Mouse (Mus musculus) C2C12 (cell line): ENCODE measurements around the gene Cpxm1.

Experiments
- CEBPB ChIP-seq: IDR thresholded peaks from one replicate; pipeline ENCODE4 v1.6.1; 2011; ENCODE audit warnings: low read depth, mild to moderate bottlenecking, control low read depth, moderate library complexity
- CTCF ChIP-seq: IDR thresholded peaks from one replicate; pipeline ENCODE4 v1.5.1; 2011; ENCODE audit not compliant: control insufficient read depth, insufficient read depth, insufficient read length
- FOSL1 ChIP-seq: IDR thresholded peaks from one replicate; pipeline ENCODE4 v1.8.0; 2011; ENCODE audit warnings: mild to moderate bottlenecking, low read length; ENCODE audit not compliant: poor library complexity, insufficient read depth, severe bottlenecking
- MAX ChIP-seq: IDR thresholded peaks from one replicate; pipeline ENCODE4 v1.6.1; 2011; ENCODE audit warnings: mild to moderate bottlenecking, control low read depth
- MYOD1 ChIP-seq: IDR thresholded peaks from one replicate; pipeline ENCODE4 v1.6.1; 2011; ENCODE audit warnings: low read depth; ENCODE audit not compliant: control insufficient read depth, insufficient read length
- MYOG ChIP-seq: IDR thresholded peaks from one replicate; pipeline ENCODE4 v1.6.1; 2011; ENCODE audit not compliant: control insufficient read depth, insufficient read length; ENCODE audit errors: extremely low read depth
- USF1 ChIP-seq: IDR thresholded peaks from one replicate; pipeline ENCODE4 v1.6.1; 2011; ENCODE audit warnings: low read depth, mild to moderate bottlenecking, control low read depth, moderate library complexity

DNA sequence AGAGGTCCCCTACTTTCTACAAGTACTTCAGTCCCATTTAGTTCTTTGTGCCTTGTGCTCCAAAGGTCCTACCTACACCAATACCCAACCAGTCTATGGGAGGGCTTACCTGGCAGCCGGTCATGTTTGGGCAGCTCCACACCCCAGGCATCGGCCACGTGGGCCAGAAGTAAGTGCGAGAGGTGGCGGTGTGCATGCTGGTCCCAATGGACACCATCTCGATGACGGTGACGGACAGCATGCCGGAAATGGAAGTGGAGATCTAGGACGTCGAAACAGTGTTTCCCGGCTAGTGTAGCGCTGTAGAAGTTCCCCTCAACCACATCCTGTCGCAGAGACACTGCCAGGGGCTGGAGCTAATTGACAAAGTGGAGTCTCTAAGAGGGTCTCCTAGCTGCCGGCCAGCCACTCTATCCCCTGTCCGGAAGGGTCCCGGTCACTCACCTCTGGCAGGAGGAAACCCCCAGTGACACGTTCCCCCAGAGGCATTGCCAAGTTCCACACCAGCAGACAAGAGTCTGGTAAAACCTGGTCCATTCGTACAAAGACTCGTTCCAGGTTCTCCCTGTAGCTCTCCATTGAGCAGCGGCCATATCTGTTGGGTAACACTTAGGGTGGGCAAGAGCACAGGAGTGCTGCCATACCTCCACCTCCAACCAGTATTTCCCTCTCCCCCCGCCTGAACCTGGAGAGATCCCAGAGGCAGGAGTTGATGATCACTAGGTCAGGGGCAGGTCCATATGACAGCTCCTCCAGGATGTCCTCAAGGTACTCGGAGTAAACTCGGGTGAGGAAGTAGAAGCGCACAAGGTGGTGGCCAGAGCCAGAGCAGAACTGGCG, 24.6 kb upstream of the Cpxm1 start:
- TF ChIP-seq CTCF = no peak
- TF ChIP-seq USF1 = no peak
- TF ChIP-seq MAX = no peak
- no peak for TF ChIP-seq MYOG
- TF ChIP-seq CEBPB = no peak
- TF ChIP-seq MYOD1 = no peak
- TF ChIP-seq FOSL1 = no peak
